Mouse (Mus musculus) liver, postnatal 0 days (tissue): Measurements from ENCODE around the gene Rpl3l.

ENCODE experiments used
- CTCF ChIP-seq: sonication (generic); IDR thresholded peaks from 2 replicates; pipeline ENCODE4 v1.5.1; 2016; ENCODE audit warnings: antibody characterized with exemption, low read depth
- EP300 ChIP-seq: IDR thresholded peaks from 2 replicates; pipeline ENCODE4 v1.6.1; 2016; ENCODE audit warnings: antibody characterized with exemption, low read depth, mild to moderate bottlenecking

GRCm38 (mm10) chr17:24732233-24732935 is 4.8 kb downstream of the Rpl3l start:
- TF ChIP-seq EP300 (no peak), CTCF (no peak)
